Mouse (Mus musculus) MEL (cell line): ENCODE measurements around the gene Ddx41. TPM values are rescaled to one million over a fixed set of nuclear protein-coding genes. Genes with fewer than 3 reads are reported as not detected.
A peak's percentile ranks its signal among the peaks of the same experiment; 100 is the strongest.

Source experiments
- DNase-seq: peaks from one replicate; pipeline ENCODE4 v3.0.0; 2011; ENCODE audit warnings: low read depth, low spot score
- H3K27ac ChIP-seq: 2 replicates; pipeline ENCODE4 v1.5.1; 2012; ENCODE audit warnings: low read depth, mild to moderate bottlenecking, control low read depth, low read length, moderate library complexity; ENCODE audit not compliant: control insufficient read depth
- H3K27me3 ChIP-seq, 2 experiments: fragments of 150-350 bp in 1 of 2; sonication (generic) in 1 of 2; 2 replicates each; pipeline ENCODE4 v1.6.1; 2012; ENCODE audit warnings: low read length in 2 of 2, mild to moderate bottlenecking in 2 of 2, improper control_type of control experiment in 1 of 2, moderate library complexity in 1 of 2; ENCODE audit not compliant: insufficient read depth in 2 of 2, control insufficient read depth in 1 of 2
- H3K36me3 ChIP-seq, 2 experiments: 2 replicates each; pipeline ENCODE4 v1.6.1; 2012 to 2014; ENCODE audit warnings: low read length in 2 of 2, improper control_type of control experiment in 1 of 2, inconsistent platforms in 1 of 2, mild to moderate bottlenecking in 1 of 2; ENCODE audit not compliant: insufficient read depth in 2 of 2, control insufficient read depth in 1 of 2
- H3K4me1 ChIP-seq, 2 experiments: fragments of 150-350 bp in 1 of 2; sonication (generic) in 1 of 2; 2 replicates each; pipeline ENCODE4 v1.6.1; 2012; ENCODE audit warnings: low read length in 2 of 2, improper control_type of control experiment in 1 of 2, mild to moderate bottlenecking in 1 of 2; ENCODE audit not compliant: insufficient read depth in 2 of 2, control insufficient read depth in 1 of 2
- H3K4me3 ChIP-seq, 2 experiments: fragments of 150-350 bp in 1 of 2; sonication (generic) in 1 of 2; 2 replicates each; pipeline ENCODE4 v1.5.1; 2012; ENCODE audit warnings: low read depth in 2 of 2, low read length in 2 of 2, mild to moderate bottlenecking in 2 of 2, moderate library complexity in 2 of 2, control low read depth in 1 of 2, improper control_type of control experiment in 1 of 2; ENCODE audit not compliant: control insufficient read depth in 1 of 2, insufficient read depth in 1 of 2
- H3K79me2 ChIP-seq: 2 replicates; pipeline ENCODE4 v1.6.1; 2012; ENCODE audit warnings: mild to moderate bottlenecking, low read length, moderate library complexity; ENCODE audit not compliant: control insufficient read depth, poor library complexity, insufficient read depth
- H3K9ac ChIP-seq: 2 replicates; pipeline ENCODE4 v1.6.1; 2012; ENCODE audit warnings: low read depth, mild to moderate bottlenecking, control low read depth, low read length, moderate library complexity; ENCODE audit not compliant: control insufficient read depth, poor library complexity, severe bottlenecking
- H3K9me3 ChIP-seq: fragments of 150-350 bp; sonication (generic); replicated peaks from 2 replicates; pipeline ENCODE4 v1.6.1; 2012; ENCODE audit warnings: mild to moderate bottlenecking, low read length, improper control_type of control experiment, moderate library complexity; ENCODE audit not compliant: insufficient read depth
- CTCF ChIP-seq, 3 experiments: IDR thresholded peaks in 2 of 3; conservative IDR thresholded peaks in 1 of 3; 2 replicates each; pipeline ENCODE4 v1.5.1; 2011 to 2012; ENCODE audit warnings: low read length in 3 of 3, low read depth in 2 of 3, mild to moderate bottlenecking in 2 of 3, improper control_type of control experiment in 1 of 3, inconsistent platforms in 1 of 3, mixed read lengths in 1 of 3, moderate library complexity in 1 of 3; ENCODE audit not compliant: control insufficient read depth in 1 of 3, insufficient read depth in 1 of 3, poor library complexity in 1 of 3, severe bottlenecking in 1 of 3
- ELF1 ChIP-seq: IDR thresholded peaks from 2 replicates; pipeline ENCODE4 v1.6.1; 2014; ENCODE audit warnings: low read depth, mild to moderate bottlenecking, inconsistent platforms, low read length, improper control_type of control experiment, moderate library complexity
- EP300 ChIP-seq, 2 experiments: IDR thresholded peaks; 2 replicates each; pipeline ENCODE4 v1.6.1; 2011; ENCODE audit warnings: improper control_type of control experiment in 2 of 2, low read length in 2 of 2, low read depth in 1 of 2, mild to moderate bottlenecking in 1 of 2
- GABPA ChIP-seq: IDR thresholded peaks from 2 replicates; pipeline ENCODE4 v1.6.1; 2012; ENCODE audit warnings: low read depth, mild to moderate bottlenecking, inconsistent platforms, low read length, improper control_type of control experiment, moderate library complexity
- GATA1 ChIP-seq: IDR thresholded peaks from 2 replicates; pipeline ENCODE4 v1.6.1; 2011; ENCODE audit warnings: low read depth, low read length, improper control_type of control experiment
- JUND ChIP-seq: IDR thresholded peaks from 2 replicates; pipeline ENCODE4 v1.6.1; 2011; ENCODE audit warnings: low read depth, mild to moderate bottlenecking, improper control_type of control experiment, low read length
- MAX ChIP-seq: IDR thresholded peaks from 2 replicates; pipeline ENCODE4 v1.6.1; 2011; ENCODE audit warnings: low read length, improper control_type of control experiment
- MAZ ChIP-seq: IDR thresholded peaks from 2 replicates; pipeline ENCODE4 v1.6.1; 2012; ENCODE audit warnings: low read depth, mild to moderate bottlenecking, inconsistent platforms, low read length, improper control_type of control experiment
- MEF2A ChIP-seq: IDR thresholded peaks from 2 replicates; pipeline ENCODE4 v1.6.1; 2014; ENCODE audit warnings: low read depth, mild to moderate bottlenecking, inconsistent platforms, low read length, improper control_type of control experiment; ENCODE audit not compliant: poor library complexity, insufficient replicate concordance, severe bottlenecking; ENCODE audit errors: extremely low read depth
- MXI1 ChIP-seq: IDR thresholded peaks from 2 replicates; pipeline ENCODE4 v1.6.1; 2011; ENCODE audit warnings: mild to moderate bottlenecking, low read depth, low read length, improper control_type of control experiment
- MYC ChIP-seq: IDR thresholded peaks from 2 replicates; pipeline ENCODE4 v1.6.1; 2011; ENCODE audit warnings: low read depth, mild to moderate bottlenecking, low read length, improper control_type of control experiment, moderate library complexity
- NELFE ChIP-seq: IDR thresholded peaks from 2 replicates; pipeline ENCODE4 v1.6.1; 2011; ENCODE audit warnings: low read depth, low read length, improper control_type of control experiment
- POLR2AphosphoS2 ChIP-seq: IDR thresholded peaks from 2 replicates; pipeline ENCODE4 v1.6.1; 2011; ENCODE audit warnings: low read length, improper control_type of control experiment
- RAD21 ChIP-seq: IDR thresholded peaks from 2 replicates; pipeline ENCODE4 v1.6.1; 2011; ENCODE audit warnings: mild to moderate bottlenecking, low read depth, low read length, improper control_type of control experiment
- RCOR1 ChIP-seq: IDR thresholded peaks from 2 replicates; pipeline ENCODE4 v1.6.1; 2012; ENCODE audit warnings: low read depth, mild to moderate bottlenecking, inconsistent platforms, low read length, improper control_type of control experiment
- SMC3 ChIP-seq: IDR thresholded peaks from 2 replicates; pipeline ENCODE4 v1.6.1; 2011; ENCODE audit warnings: low read depth, low read length, improper control_type of control experiment
- TAL1 ChIP-seq: IDR thresholded peaks from 2 replicates; pipeline ENCODE4 v1.6.1; 2012; ENCODE audit warnings: mild to moderate bottlenecking, inconsistent platforms, low read length, moderate library complexity, mixed read lengths
- TBP ChIP-seq: IDR thresholded peaks from 2 replicates; pipeline ENCODE4 v1.8.0; 2011; ENCODE audit warnings: low read depth, low read length, improper control_type of control experiment
- UBTF ChIP-seq: IDR thresholded peaks from 2 replicates; pipeline ENCODE4 v1.6.1; 2012; ENCODE audit warnings: low read depth, mild to moderate bottlenecking, inconsistent platforms, low read length, improper control_type of control experiment, moderate library complexity, borderline replicate concordance; ENCODE audit not compliant: insufficient read depth
- USF2 ChIP-seq, 2 experiments: IDR thresholded peaks; 2 replicates each; pipeline ENCODE4 v1.6.1; 2011 to 2012; ENCODE audit warnings: improper control_type of control experiment in 2 of 2, low read length in 2 of 2, borderline replicate concordance in 1 of 2, inconsistent platforms in 1 of 2, low read depth in 1 of 2, mild to moderate bottlenecking in 1 of 2; ENCODE audit not compliant: insufficient read depth in 1 of 2
- ZC3H11A ChIP-seq: IDR thresholded peaks from 2 replicates; pipeline ENCODE4 v1.6.1; 2012; ENCODE audit warnings: low read depth, mild to moderate bottlenecking, inconsistent platforms, low read length, improper control_type of control experiment
- ZKSCAN1 ChIP-seq: IDR thresholded peaks from 2 replicates; pipeline ENCODE4 v1.6.1; 2012; ENCODE audit warnings: low read depth, mild to moderate bottlenecking, inconsistent platforms, low read length, improper control_type of control experiment, moderate library complexity
- ZNF384 ChIP-seq: IDR thresholded peaks from 2 replicates; pipeline ENCODE4 v1.6.1; 2012; ENCODE audit warnings: low read depth, mild to moderate bottlenecking, inconsistent platforms, low read length, improper control_type of control experiment
- polyA plus RNA-seq, 2 experiments: library from polyadenylated mRNA; stranded (reverse) in 1 of 2; unstranded in 1 of 2; fragments of >175 nt in 1 of 2; fragments of >200 nt in 1 of 2; gene quantifications; 2 replicates each; pipeline versions ENCODE4 v1.2.1 to v1.2.4; 2012; ENCODE audit warnings: low replicate concordance in 2 of 2, low read depth in 1 of 2; ENCODE audit not compliant: insufficient read length in 2 of 2, insufficient read depth in 1 of 2, missing spikeins in 1 of 2
- total RNA-seq: library from RNA; depleted of rRNA; stranded (reverse); fragments of 300-350 nt; gene quantifications from 2 replicates; pipeline ENCODE4 v1.2.3, GENCODE M21; 2012

Gene Ddx41
- total and polyA plus RNA-seq, 3 experiments: 58.5 to 88.8 TPM; not detected in 1

DNA sequence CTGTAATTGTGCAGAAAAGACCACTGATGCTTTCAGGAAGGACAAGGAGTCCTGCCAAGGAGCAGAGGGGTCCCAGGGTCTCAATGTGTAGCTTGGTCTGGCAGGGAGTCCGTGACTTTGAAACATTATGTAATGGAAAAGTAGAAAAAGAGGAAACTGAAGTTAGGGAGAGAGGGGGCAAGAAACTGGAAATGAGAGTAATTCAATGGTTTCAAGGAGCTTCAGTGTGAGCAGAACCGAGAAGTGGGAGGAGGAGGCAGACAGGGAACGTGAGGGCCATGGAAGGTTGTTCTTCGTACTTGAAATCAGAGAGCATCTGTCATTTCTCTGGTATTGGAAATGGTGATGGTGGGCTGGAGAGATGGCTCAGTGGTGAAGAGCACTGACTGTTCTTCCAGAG is 16.9 kb downstream of the Ddx41 start:
- Histone ChIP-seq H3K27me3 (no peaks in the 10 kb centered on the region), H3K27ac (no peak overlapping the region), H3K9ac (no peak overlapping the region), H3K36me3 (no peaks in the 10 kb centered on the region), H3K79me2 (no peaks in the 10 kb centered on the region), H3K4me1 (no peaks in the 10 kb centered on the region), H3K9me3 (no peaks in the 10 kb centered on the region), H3K4me3 (no peak overlapping the region)
- no peak for TF ChIP-seq MEF2A
- no peak for TF ChIP-seq CTCF (IDR thresholded peaks at IDR 0.05 in 2 of 3, conservative IDR thresholded peaks at IDR 0.05 in 1 of 3; ENCODE audit: control insufficient read depth in 1 of 3, insufficient read depth in 1 of 3, low read depth in 2 of 3, low read length in 3 of 3, poor library complexity in 1 of 3, severe bottlenecking in 1 of 3)
- no peak for TF ChIP-seq NELFE
- TF ChIP-seq GABPA: no peak
- no peak for TF ChIP-seq JUND
- no peak for TF ChIP-seq USF2 (IDR thresholded peaks at IDR 0.05; ENCODE audit: borderline replicate concordance in 1 of 2, insufficient read depth in 1 of 2, low read depth in 1 of 2, low read length in 2 of 2)
- no peak for TF ChIP-seq MAX
- no peak for TF ChIP-seq ELF1
- no peak for DNase-seq

DNA sequence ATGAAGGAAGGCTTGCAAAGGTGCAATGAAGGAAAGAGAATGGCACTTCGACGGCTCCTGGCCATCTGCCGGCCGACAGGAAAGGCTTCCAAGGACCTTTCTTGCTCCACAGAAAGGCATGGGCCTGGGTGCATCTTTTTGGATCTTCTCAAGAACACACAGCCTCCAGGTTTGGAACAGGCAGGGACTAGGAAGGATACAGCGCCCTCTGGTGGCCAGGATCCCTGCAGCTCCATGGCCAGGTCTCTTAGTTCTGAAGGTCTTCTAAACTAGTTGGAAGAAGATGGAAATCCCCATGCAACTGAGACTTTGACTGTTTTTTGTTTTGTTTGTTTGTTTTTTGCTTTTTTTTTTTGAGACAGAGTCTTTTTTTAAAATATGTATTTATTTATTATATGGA is 19.5 kb downstream of the Ddx41 start:
- H3K79me2 ChIP-seq: peaks cover 6% of the 10 kb centered on the region
- H3K27ac ChIP-seq: no peak overlapping the region
- TF ChIP-seq GATA1: no peak
- no peak for TF ChIP-seq MAZ
- TF ChIP-seq EP300 (IDR thresholded peaks at IDR 0.05; ENCODE audit: low read depth in 1 of 2, low read length in 2 of 2): no peak
- TF ChIP-seq ZNF384: no peak
- peak; percentile 97 for TF ChIP-seq SMC3
- no peak for TF ChIP-seq POLR2AphosphoS2
- peak; percentile 83 for TF ChIP-seq RAD21
- TF ChIP-seq ZC3H11A: peak; percentile 84
- no peak for TF ChIP-seq UBTF
- no peak for TF ChIP-seq NELFE
- TF ChIP-seq CTCF (IDR thresholded peaks at IDR 0.05 in 2 of 3, conservative IDR thresholded peaks at IDR 0.05 in 1 of 3; ENCODE audit: control insufficient read depth in 1 of 3, insufficient read depth in 1 of 3, low read depth in 2 of 3, low read length in 3 of 3, poor library complexity in 1 of 3, severe bottlenecking in 1 of 3): peak; percentile 92 to 98 (median 95)
- TF ChIP-seq ZKSCAN1: no peak
- no peak for TF ChIP-seq MXI1
- TF ChIP-seq TAL1: no peak
- TF ChIP-seq RCOR1: no peak
- 0 out of 2 replicates have a peak, but pooled peaks have one; percentile 24 for TF ChIP-seq MYC
- TF ChIP-seq TBP: no peak
- no peaks in the 10 kb centered on the region for H3K9me3 ChIP-seq
- H3K27me3 ChIP-seq: no peaks in the 10 kb centered on the region
- no peak overlapping the region for H3K9ac ChIP-seq
- H3K36me3 ChIP-seq: peaks cover 0 to 2% of the 10 kb centered on the region in 2 experiments; a peak in 2 of 4 replicates
- no peak overlapping the region for H3K4me3 ChIP-seq
- H3K4me1 ChIP-seq: peaks cover 3 to 5% of the 10 kb centered on the region in 2 experiments; a peak in 3 of 4 replicates
- DNase-seq: peak; percentile 88
